Mouse (Mus musculus): ENCODE data around the gene Etl4. TPM values are rescaled to one million over a fixed set of nuclear protein-coding genes. Genes with fewer than 3 reads are reported as not detected.

Gene Etl4
- total RNA-seq, 2 experiments from 2014 or later: 68.7 to 98.4 TPM

DNA sequence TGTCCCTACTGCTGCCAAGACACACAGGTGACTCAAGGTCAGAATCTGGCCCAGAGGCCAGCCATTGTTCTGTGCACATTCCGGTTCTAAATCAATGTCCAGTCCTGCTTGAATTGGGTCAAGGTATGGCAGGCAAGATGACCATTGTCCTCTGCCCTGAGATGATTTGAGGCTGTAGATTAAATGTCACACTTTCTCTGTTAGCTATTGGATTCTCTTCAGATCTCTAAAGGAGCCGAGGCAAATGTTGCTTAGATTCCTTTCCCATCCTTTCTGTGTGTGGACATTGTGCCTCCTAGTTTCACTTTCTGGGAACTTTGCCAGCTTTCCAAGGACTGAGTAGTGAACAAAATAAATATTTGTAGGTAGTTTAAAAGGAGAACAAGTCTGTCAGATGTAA lies 608.9 kb downstream of the Etl4 start:
- peak in 1 of 2 experiments; percentile 8 for DNase-seq (ENCODE audit: low spot score in 2 of 2)

- DNase-seq (ENCODE audit: low spot score in 2 of 2): peak; percentile 22 to 32
These were observed 610.0 kb downstream of the Etl4 start for GRCm38 (mm10) chr2:20519447-20520098.

- DNase-seq (ENCODE audit: low spot score in 2 of 2): no peak
These were observed 610.5 kb downstream of the Etl4 start for GRCm38 (mm10) chr2:20520099-20520475.

- DNase-seq (ENCODE audit: low spot score in 2 of 2): no peak
These were observed 611.3 kb downstream of the Etl4 start for GRCm38 (mm10) chr2:20520636-20521595.

DNA sequence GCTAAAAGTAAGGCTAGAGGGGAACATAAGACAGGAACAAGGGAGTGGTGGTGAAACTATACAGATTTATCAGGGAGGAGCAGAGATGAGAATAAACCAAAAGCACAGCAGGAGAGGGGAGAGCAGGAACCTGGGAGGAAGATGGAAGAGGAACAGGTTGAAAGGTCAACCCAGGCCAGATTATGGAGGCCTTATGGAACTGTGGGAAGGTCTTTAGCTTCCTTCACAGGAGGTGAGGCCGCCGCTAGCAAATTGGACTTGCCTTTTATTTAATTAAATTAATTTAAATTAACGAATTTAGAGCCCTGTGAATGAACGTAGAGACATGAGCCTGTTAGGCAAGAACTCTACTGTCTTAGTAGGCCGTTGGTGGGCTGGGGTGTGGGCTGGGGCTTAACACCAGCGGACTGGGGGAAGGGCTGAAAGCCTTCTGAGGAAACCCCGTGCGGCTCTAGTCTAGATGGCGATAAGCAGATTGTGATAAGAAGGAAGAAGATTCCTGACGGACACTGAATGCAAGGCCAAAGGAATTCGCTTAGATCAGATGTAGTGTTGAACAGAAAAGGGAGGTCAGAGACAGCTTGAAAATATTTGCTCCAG lies 612.2 kb downstream of the Etl4 start:
- DNase-seq (ENCODE audit: low spot score in 2 of 2): no peak

GRCm38 (mm10) chr2:20523636-20524035 lies 614.1 kb downstream of the Etl4 start:
- DNase-seq (ENCODE audit: low spot score in 2 of 2): no peak

GRCm38 (mm10) chr2:20525879-20526593 lies 616.5 kb downstream of the Etl4 start:
- no peak for DNase-seq (ENCODE audit: low spot score in 2 of 2)

DNA sequence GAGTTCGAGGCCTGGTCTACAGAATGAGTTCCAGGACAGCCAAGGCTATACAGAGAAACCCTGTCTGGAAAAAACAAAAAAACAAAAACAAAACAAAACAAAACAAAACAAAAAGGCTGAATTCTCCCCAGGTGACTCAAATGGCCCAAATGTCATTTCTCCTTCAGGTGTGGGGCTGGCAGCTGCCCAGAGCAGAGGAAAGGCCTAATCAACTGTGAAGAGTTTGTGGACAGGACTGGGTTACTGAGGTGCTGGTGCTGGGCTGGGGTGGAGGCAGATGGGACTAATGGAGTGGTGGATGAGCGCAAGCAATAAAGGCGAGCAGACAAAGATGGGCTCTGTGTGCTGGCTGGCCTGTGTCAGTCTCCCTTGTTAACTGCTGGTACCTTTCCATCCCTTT lies 617.3 kb downstream of the Etl4 start:
- DNase-seq (ENCODE audit: low spot score in 2 of 2): no peak

DNA sequence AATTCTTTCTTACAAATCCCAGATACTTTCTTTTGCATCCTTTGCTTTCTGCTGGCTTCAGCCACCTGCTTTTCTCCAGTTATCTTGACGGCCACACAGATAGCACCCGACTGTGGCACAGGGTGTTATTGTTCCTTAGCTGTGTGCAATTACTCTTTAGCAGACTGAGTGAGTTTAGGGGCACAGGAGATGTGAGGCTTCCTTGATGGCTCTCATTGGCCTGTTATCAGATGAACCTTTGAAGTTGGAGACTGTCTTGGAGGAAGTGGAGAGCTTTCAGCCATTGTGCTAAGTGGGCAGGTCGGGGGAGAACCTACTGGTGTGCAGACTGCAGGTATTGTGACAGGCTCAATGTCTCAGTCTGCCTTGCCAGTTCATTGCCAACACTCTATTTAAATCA lies 623.0 kb downstream of the Etl4 start:
- DNase-seq (ENCODE audit: low spot score in 2 of 2): no peak

GRCm38 (mm10) chr2:20537785-20538184 lies 628.2 kb downstream of the Etl4 start:
- no peak for DNase-seq (ENCODE audit: low spot score in 2 of 2)

DNA sequence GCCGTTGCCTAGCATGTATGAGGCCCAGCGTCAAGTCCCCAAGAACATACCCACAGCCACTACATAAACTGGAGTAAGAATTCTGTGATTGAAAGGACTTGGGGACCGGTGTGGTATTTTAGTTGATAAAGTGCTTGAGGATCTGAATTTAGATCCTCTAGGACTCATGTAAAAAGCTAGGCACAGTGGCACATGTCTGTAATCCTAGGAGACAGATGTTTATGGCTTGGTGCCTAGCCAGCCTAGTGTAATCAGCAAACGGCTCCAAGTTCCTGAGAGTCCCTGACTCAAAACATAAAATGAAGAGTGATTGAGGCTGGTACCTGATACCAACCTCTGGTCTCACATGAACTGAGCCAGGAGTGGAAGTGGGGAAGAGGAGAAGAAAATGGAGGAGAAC lies 629.3 kb downstream of the Etl4 start:
- DNase-seq (ENCODE audit: low spot score in 2 of 2): no peak

GRCm38 (mm10) chr2:20541261-20541660 lies 631.7 kb downstream of the Etl4 start:
- DNase-seq (ENCODE audit: low spot score in 2 of 2): no peak

DNA sequence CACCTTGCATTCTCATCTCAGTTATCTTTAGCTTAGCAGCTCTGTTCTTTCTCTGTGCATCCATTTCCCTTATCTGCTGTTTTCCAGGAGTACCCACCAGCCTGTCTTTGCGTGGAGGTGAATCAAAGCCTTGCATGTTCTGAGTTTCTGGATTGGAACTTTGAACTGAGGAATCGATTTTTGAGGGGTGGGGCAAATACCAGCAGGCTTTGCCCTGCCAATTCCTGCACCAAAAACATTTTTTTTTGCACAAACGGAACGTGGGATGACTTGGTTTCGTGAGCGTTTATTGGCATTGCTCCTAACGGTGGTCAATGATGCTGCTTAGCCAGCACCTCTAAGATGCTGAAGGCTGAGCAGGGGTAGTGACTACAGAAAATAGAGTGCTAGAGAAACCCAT lies 632.7 kb downstream of the Etl4 start:
- no peak for DNase-seq (ENCODE audit: low spot score in 2 of 2)

DNA sequence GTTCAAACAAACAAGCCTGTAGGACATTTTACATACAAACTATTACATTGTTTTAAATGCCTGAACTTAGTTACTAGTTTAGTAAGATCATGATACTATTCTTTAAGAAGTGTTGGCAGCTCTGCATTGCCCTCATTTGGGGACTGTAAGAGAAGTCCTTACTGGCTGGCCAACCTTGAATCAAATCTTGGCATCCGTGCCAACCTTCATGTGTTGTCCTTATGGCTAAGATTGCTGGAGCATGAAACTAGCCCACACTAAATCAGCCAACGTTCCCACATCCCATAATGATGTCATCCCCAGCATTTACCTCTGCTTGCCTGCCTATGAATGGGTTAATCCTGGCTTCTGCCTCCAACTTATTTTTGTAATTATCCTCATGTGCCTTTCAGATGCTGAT lies 636.0 kb downstream of the Etl4 start:
- no peak for DNase-seq (ENCODE audit: low spot score in 2 of 2)

DNA sequence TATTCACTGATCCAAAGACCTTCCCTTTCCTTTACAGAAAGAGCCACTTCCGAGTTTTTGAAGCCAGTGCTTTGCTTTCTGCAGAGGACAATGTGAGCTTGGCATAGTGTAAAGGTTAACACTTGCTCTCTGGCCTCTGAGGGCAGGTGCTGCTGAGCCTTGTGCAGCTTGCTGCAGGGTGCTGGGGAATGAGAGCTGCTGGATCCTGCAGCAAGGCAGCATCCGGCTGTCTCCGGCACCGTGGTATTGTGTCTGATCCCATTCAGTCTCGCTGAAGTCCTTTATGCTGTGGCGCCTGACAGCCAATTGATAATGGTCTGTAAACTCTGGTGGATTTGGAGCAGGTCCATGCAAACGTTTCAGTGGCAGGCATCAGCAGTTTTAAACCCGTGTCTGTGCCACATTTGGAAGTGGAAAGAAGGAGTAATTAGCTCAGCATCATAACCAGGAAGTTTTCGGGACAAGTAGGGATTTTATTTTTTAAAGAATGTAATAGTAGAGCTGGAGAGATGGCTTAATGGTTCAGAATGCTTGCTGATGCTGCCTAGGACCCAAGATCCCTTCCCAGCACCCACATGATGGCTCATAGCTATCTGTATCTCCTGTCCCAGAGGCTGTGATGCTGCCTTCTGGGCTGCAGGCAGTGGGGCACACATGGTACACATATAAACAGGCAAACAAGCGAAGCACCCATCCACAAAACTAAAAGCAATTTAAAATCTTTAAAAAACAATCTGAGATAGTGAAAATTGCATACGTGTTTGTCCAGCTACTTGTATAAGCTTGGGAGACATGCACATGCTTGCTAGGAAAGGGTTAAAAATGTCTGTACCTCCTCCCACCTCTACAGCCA lies 637.1 kb downstream of the Etl4 start:
- DNase-seq (ENCODE audit: low spot score in 2 of 2): no peak

DNA sequence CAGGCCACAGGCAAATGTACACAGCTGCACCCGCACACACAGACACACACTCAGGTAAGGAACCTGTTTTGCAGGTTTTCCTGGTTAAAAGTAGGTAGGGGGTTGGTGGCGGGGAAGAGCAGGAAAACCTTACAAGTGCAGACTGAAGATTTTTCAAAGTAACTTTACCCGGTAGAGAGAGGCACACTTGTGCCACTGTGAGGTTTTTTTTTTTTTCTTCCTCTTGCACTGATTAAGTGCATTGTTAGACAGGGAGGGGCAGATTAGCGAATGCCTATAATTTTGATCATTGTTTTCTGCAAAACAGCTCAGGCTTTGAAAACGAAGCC lies 637.7 kb downstream of the Etl4 start:
- DNase-seq (ENCODE audit: low spot score in 2 of 2): no peak

DNA sequence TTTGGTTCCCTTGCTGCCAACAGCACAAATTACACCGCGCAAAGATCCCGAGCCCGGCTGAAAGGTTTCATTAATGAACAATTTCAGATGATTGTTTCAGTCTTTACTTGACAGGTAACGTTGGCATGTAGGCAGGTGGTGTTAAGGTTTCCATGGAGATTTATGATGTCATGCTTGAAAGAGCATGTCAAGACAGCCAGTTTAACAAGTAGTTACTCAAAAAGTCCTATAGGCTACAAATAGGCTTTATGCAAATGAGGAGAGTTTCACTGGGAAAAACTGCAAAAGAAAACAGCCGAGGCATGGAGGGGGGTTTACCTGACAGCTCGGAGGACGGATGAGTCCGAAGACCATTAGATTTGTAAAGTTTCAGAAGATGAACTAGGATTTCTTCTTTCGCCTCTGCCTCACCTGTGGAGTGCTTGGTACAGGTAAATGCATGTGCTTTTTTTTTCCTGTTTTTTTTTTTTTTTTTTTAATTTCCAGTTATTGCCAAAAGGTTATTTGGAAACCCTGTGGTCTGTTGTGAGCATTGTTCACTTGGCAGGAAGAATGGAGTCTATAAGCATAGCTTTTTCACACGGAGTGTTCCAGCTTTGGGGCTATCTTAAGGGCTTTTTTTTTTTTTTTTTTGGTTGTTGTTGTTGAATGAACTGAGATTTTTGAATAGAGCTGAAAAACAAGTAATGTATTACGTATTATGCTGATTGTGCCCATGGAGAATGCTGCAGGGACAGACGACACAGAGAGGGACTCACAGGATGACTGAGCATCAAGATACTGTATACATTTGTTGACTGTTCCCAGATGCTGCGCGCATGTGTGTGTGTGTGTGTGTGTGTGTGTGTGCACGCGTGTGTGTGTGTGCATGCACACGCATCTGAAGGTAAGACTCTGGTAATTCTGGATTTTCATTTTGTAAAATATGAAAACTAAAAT lies 638.4 kb downstream of the Etl4 start:
- no peak for DNase-seq (ENCODE audit: low spot score in 2 of 2)

DNA sequence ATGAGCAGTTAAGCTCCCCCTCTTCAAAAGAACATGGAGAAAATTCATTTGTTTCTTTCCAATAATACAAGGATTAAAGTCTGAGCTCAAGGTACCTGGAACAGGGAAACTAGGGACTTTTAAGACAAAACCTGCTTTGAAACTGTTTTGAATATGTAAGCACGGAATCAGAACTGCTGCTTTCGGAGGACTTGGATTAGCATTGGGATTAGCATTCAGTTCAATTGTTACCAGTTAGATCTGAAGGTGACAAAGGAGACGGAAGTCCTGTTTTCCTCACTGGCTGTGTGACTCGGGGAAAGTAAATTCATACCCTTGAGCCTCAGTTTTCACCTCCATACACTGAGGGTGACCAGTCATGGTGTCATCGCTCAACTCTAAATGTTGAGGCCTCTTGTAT lies 639.5 kb downstream of the Etl4 start:
- DNase-seq (ENCODE audit: low spot score in 2 of 2): no peak

DNA sequence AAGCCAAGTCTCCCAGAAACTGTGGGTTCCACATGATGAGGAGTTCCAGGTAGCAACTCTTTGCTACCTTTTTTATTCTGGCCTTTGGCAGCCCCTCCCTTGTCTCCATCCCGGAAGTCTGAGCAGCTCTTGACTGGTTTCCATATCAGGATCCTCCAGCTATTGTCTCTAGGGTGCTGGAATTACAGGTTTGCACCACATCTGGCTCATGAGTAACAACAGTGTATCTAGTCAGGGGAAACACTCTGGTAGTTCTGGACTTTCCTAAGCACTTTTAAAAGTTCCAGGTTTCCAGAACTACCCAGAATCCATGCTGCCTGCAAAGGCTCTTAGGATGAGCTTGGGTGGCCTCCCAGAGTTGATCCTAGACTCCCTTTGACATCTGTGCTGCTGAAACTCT lies 640.4 kb downstream of the Etl4 start:
- DNase-seq (ENCODE audit: low spot score in 2 of 2): no peak

DNA sequence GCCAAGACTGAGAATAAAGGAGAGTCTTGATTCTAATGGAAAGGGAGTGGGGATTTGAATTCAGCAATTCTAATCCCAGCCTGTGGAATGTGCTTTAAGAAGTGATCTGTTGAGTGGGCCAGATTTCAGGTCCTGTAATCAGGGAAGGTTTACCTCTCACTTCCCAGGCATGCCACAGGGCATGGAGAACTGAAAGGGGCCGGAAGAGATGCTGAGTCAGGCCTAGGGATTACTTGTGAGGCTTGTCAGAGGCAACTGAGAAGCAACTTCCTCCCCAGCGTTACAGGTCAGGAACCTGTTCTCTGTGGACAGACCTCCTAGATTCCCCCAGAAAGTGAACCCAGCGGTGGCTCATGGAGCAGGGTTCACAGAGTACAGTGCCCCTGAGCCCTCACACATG lies 646.1 kb downstream of the Etl4 start:
- no peak for DNase-seq (ENCODE audit: low spot score in 2 of 2)
